Mouse (Mus musculus) stomach, postnatal 0 days (tissue): Measurements from ENCODE around the gene Glb1l.

Source experiments
- CTCF ChIP-seq: IDR thresholded peaks from 2 replicates; pipeline ENCODE4 v1.5.1; 2016; ENCODE audit warnings: antibody characterized with exemption, low read depth, mild to moderate bottlenecking, moderate library complexity
- EP300 ChIP-seq: optimal IDR thresholded peaks from 2 replicates; pipeline ENCODE3; 2016; ENCODE audit warnings: antibody characterized with exemption

DNA sequence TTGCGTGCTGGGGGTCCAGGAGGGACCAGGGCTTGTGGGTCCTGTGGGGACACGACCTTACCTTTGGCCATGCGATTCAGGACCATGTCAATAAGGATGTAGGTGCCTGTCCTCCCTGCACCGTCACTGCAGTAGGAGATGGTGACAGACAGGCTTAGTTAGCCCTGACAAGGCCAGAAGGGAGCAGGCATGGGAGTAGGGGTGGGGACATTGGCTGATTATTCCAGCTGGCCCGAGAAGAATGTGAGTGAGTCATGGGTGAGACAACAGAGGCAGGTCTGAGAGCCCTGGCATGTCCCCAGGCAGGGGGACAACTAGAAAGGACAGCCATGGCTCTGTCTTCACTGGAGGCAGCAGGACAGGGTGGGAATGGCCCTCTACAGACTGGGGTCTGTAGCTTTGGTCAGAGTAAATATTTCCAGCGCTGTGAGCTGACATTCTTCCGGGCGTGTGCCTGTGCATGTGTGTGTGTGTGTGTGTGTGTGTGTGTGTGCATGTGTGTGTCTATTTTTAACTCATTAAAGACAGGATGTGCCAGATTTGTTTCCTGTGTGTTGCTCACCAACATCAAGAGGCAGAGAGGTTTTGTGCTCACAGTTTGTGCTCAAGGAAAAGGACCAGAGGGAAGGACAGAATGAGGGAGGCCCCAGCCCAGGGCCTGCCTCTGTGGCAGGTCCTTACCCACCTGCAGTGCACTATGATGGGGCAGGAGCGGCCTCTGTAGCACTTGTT lies 37.6 kb upstream of the Glb1l start:
- no peak for TF ChIP-seq CTCF
- no peak for TF ChIP-seq EP300
